9 mouse cellular contexts compared by ENCODE assay signal in the genomic region with DNA sequence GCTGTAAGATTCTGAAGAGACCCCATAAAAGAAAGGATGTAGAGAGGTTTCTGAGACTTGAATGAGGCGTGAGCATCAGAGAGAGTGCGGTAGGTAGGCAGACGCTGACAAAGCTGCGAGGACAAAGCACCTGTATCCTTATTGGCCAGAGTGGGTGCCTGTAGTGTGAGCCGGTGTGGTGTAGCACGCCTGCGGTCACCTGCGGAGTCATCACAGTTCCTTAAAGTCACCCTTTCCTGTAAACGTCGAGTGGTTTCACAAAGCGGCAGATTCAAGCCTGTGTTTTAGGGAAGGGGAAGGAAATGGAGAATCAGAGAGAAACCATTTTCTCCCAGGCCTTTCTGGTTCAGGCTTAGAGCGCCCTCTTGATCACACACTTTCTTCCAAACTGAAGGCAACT. TPM values are rescaled to one million over a fixed set of nuclear protein-coding genes. Genes with fewer than 3 reads are reported as not detected.
DNase-seq lines count a peak whose midpoint lies in the region; ATAC-seq and TF ChIP-seq lines count a peak whose summit lies in the region.
"Had no signal": no experiment of that assay in that cellular context is flagged by ENCODE, and none has a peak within 500 bp of the region (broad histone marks: within the 10 kb centered on the region; RNA-seq: fewer than 3 reads in every experiment).

No protein-coding gene starts in this region.

- no peaks in the 10 kb centered on the region for H3K36me3 ChIP-seq in heart, embryonic 16.5 days (ENCODE audit: control insufficient read depth, insufficient read depth)
- no peaks in the 10 kb centered on the region for H3K36me3 ChIP-seq in stomach, embryonic 16.5 days (ENCODE audit: control insufficient read depth, insufficient read depth, low read length)

- peak overlapping the region; percentile 41 for H3K4me2 ChIP-seq in heart, embryonic 16.5 days (ENCODE audit: low read depth, low read length)
- peak overlapping the region; percentile 14; the same call in 1 of the 2 replicates for H3K4me2 ChIP-seq in stomach, embryonic 16.5 days (ENCODE audit: low read depth, low read length)

- no peak overlapping the region for H3K27ac ChIP-seq in layer of hippocampus, adult 2 months
- H3K27ac ChIP-seq in heart, embryonic 16.5 days (ENCODE audit: low read length), result no peak overlapping the region
- no peak overlapping the region for H3K27ac ChIP-seq in stomach, embryonic 16.5 days (ENCODE audit: low read length)

- peaks cover 32% of the 10 kb centered on the region for H3K27me3 ChIP-seq in Patski
- no peaks in the 10 kb centered on the region for H3K27me3 ChIP-seq in heart, embryonic 16.5 days (ENCODE audit: control insufficient read depth, insufficient read depth, low read length)
- H3K27me3 ChIP-seq in stomach, embryonic 16.5 days (ENCODE audit: control insufficient read depth, insufficient read depth, low read length), result no peaks in the 10 kb centered on the region

- in situ Hi-C loops in Patski (cut with MboI; ENCODE audit: low pct_unique_long_range_greater_than_20kb), result loop anchor here (25.0 kb wide), 1 partner anchor 552 kb away; the partner anchor contains the start of gene Otulin

- no peak for DNase-seq in layer of hippocampus, adult 2 months (ENCODE audit: low spot score in 2 of 2)
- no peak for DNase-seq in layer of hippocampus, adult 9-10 months (ENCODE audit: low spot score)
- DNase-seq in Patski (ENCODE audit: low read depth, low spot score), result no peak
- no peak for DNase-seq in cerebellum, postnatal 4 days (ENCODE audit: low spot score in 2 of 2)
- DNase-seq in urinary bladder, adult 18-20 months (ENCODE audit: low spot score in 2 of 2), result no peak
- DNase-seq: cerebellum, postnatal 10 days; right cerebral cortex, postnatal 4 days had no signal

- peak overlapping the region; percentile 20; the same call in 1 of the 2 replicates for H3K4me3 ChIP-seq in layer of hippocampus, adult 2 months
- H3K4me3 ChIP-seq in heart, embryonic 16.5 days (ENCODE audit: low read length), result peak overlapping the region; percentile 12; the same call in 1 of the 2 replicates
- H3K4me3 ChIP-seq in stomach, embryonic 16.5 days (replicated peaks; ENCODE audit: low read length), result no peak overlapping the region

- no peak for ATAC-seq in Patski
- no peak for ATAC-seq in heart, embryonic 16.5 days (replicated peaks; ENCODE audit: extremely low read depth, insufficient read depth, low FRiP score)
- no peak for ATAC-seq in stomach, embryonic 16.5 days (ENCODE audit: insufficient read depth, low FRiP score)

- POLR2A ChIA-PET in Patski (lab: Charles Lee), result no interaction called here

- WGBS in heart, embryonic 16.5 days, result 29% methylated on average over 12 of the region's 12 CpGs
- 43% methylated on average over 12 of the region's 12 CpGs for WGBS in stomach, embryonic 16.5 days

- 0 out of 2 replicates have a peak overlapping the region, but pooled peaks have one; percentile 29 for H3K9ac ChIP-seq in heart, embryonic 16.5 days (ENCODE audit: low read length)
- H3K9ac ChIP-seq in stomach, embryonic 16.5 days (ENCODE audit: low read length), result no peak overlapping the region

- H3K4me1 ChIP-seq in heart, embryonic 16.5 days (ENCODE audit: control insufficient read depth, insufficient read depth, low read length), result no peaks in the 10 kb centered on the region
- no peaks in the 10 kb centered on the region for H3K4me1 ChIP-seq in stomach, embryonic 16.5 days (ENCODE audit: control insufficient read depth, insufficient read depth, low read length)

- CTCF ChIA-PET in Patski (lab: Charles Lee), result interaction anchor here (1.7 kb wide), 2 partner anchors 9 to 14 kb away, joined by 4 to 5 read pairs; partner anchors contain the start of gene Dnah5

- TF ChIP-seq CTCF in layer of hippocampus, adult 2 months (conservative IDR thresholded peaks at IDR 0.05), result peak; percentile 37
- peak; percentile 12 for TF ChIP-seq CTCF in Patski (IDR thresholded peaks at IDR 0.05)

- H3K9me3 ChIP-seq in heart, embryonic 16.5 days (replicated peaks; ENCODE audit: control insufficient read depth, low read length), result no peaks in the 10 kb centered on the region
- H3K9me3 ChIP-seq in stomach, embryonic 16.5 days (replicated peaks; ENCODE audit: control insufficient read depth, low read length), result no peaks in the 10 kb centered on the region

RNA-seq across cellular contexts. Expression of gene Dnah5, which starts 13.9 kb away (rescaled TPM):
- total RNA-seq in layer of hippocampus, adult 2 months (2021), result 1 to 10 TPM; 3.5 to 4.5 TPM
- 0.14 TPM for polyA plus RNA-seq in Patski (2021)
- 0.05 and 0.10 TPM in 2 replicates for polyA plus RNA-seq in heart, embryonic 16.5 days (2015; fragmentation: Nextera tagmentation; extraction: Ambion mirVana)
- 0.04 and 0.07 TPM in 2 replicates for polyA plus RNA-seq in stomach, embryonic 16.5 days (2015; fragmentation: Nextera tagmentation; extraction: Ambion mirVana)
